Mouse (Mus musculus): ENCODE data around the gene Gm28230.

The Gm28230 gene

DNA sequence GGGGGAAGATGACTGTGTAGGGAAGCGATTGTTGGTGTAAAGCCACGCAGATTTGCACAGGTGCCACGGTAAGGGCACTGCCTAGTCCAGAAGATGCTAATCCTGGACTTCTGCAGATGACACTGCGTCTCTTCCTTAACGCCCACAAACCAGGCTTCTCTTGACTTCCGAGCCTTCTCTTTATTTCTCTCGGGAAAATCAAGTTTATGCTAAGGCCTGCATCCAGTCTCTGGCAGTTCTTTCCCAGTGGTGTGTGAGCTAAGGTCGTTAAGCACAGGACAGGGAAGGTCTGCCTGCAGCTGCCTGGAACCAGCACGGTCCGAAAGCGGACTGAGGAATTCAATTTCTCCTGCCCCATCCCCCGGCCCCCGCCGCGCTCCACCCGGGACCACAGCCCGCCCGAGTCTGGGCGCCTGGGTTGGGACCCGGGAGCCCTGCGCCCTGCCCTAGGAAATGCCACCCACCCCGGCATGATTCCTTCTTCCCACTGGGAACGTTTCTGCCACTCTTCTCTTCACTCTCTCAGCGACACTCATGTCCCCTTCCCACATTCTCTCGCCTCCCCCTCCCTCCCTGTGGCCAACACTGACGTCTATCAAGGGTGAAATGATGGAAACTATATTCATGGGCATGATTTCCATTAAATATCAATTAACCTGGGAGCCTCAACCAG is 22.7 kb upstream of the Gm28230 start:
- no peak for DNase-seq (ENCODE audit: low spot score in 2 of 2)

- DNase-seq (ENCODE audit: low spot score in 2 of 2): no peak
Observed at GRCm38 (mm10) chr2:74704393-74704998, 22.0 kb upstream of the Gm28230 start, which contains the start of gene Hoxd8. Gene Hoxd8 (plus strand): TSS chr2:74704615.

GRCm38 (mm10) chr2:74704999-74705466 is 21.5 kb upstream of the Gm28230 start:
- no peak for DNase-seq (ENCODE audit: low spot score in 2 of 2)

DNA sequence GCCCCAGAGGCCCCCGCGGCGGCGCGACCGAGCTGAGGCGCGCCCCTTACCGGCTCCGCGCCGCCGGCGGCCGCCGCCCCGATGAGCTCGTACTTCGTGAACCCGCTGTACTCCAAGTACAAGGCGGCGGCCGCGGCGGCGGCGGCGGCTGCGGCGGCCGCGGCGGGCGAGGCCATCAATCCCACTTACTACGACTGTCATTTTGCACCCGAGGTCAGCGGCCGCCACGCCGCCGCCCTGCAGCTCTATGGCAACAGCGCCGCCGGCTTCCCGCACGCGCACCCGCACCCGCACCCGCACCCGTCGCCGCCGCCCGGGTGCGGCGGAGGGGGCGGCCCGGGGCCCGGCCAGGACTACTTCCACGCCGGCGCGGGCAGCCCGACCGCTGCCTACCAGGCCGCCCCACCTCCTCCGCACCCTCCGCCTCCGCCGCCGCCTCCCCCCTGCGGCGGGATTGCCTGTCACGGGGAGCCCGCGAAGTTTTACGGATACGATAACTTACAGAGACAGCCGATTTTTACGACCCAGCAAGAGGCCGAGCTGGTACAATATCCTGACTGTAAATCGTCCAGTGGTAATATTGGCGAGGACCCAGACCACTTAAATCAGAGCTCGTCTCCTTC is 20.9 kb upstream of the Gm28230 start:
- no peak for DNase-seq (ENCODE audit: low spot score in 2 of 2)

DNA sequence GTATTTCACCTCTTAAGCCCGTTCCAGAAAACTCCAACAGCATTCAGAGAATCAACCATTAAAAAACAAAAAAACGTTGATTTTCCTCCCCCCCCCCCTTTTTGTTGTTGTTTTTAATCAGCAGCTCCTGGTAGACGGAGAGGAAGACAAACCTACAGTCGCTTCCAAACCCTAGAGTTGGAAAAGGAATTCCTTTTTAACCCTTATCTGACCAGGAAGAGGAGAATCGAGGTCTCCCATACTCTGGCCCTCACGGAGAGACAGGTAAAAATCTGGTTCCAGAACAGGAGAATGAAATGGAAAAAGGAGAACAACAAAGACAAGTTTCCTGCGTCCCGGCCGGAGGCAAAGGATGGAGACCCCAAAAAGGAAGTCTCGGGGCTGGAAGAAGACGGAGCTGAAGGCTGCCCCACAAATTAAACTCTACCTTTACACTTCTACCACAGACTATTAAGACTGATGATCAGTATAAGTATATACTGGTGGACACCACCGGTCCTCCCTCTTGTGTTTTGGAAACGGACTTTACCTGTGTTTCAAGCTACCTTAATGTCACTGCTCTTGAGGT is 20.1 kb upstream of the Gm28230 start:
- no peak for DNase-seq (ENCODE audit: low spot score in 2 of 2)

DNA sequence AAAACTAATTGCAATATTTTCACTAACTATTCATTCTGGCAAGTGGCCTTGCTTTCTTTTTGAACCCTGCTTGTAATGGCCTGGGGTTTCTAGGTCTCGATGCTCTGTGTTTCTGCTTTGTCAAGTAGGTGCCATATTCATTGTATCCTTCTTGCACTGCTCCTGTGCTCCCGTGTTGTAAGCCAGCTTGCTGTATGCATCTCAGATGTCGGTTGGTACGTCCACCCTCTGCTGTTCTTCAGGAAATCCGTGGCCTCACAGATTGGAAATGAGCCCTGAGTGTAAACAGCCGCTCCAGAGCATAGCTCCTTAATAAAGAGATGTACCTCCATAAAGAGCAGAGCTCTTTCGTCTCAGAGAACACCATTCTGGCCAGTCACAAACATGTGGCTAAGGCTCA is 18.9 kb upstream of the Gm28230 start:
- no peak for DNase-seq (ENCODE audit: low spot score in 2 of 2)

DNA sequence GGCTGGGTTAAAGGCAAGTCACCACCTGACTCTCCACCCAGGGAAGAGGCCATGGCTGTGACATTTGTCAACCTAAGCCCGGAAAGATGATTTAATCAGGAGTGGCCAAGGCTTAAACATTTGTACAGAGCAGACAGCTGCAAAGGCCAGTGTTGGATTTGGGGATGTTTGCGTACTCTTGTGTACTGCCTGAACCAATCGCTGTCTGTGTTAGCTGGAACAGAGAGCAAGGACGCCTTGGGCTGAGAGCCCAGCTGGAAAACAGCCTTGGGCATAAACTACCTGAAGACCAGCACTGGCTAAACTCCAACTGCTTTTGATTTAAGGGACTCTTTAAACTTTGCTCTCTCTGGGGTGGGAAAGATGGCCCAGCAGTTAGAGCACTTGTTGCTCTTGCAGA is 17.9 kb upstream of the Gm28230 start:
- no peak for DNase-seq (ENCODE audit: low spot score in 2 of 2)

GRCm38 (mm10) chr2:74709465-74710419 is 16.8 kb upstream of the Gm28230 start:
- DNase-seq (ENCODE audit: low spot score in 2 of 2): no peak

DNA sequence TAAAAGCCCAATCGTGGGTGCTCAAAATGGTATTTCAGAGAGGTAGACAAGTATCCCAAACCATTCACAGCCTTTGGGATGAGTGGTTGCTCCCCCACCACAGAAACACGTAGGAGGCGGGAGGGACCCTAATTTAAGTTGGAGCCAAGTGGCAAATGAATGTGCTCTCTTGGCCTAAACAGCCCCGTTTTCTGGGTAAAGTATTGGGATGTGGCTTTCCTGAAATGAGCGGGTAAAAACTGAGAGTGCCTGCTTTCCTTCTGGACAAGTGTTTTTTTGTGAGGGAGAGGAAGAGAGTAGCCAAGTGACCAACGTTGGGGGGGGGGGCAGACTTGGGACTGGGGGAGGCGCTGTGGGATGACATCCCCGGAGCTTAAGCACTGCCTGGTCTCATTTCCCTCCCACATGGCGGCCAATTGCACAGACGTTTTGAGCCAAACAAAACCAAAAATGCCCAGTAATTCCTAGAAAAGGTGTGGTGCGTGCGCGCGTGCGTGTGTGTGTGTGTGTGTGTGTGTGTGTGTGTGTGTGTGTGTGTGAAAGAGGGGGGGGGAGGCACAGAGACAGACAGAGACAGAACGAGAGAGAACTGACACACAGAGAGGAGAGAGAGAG is 15.5 kb upstream of the Gm28230 start:
- no peak for DNase-seq (ENCODE audit: low spot score in 2 of 2)

DNA sequence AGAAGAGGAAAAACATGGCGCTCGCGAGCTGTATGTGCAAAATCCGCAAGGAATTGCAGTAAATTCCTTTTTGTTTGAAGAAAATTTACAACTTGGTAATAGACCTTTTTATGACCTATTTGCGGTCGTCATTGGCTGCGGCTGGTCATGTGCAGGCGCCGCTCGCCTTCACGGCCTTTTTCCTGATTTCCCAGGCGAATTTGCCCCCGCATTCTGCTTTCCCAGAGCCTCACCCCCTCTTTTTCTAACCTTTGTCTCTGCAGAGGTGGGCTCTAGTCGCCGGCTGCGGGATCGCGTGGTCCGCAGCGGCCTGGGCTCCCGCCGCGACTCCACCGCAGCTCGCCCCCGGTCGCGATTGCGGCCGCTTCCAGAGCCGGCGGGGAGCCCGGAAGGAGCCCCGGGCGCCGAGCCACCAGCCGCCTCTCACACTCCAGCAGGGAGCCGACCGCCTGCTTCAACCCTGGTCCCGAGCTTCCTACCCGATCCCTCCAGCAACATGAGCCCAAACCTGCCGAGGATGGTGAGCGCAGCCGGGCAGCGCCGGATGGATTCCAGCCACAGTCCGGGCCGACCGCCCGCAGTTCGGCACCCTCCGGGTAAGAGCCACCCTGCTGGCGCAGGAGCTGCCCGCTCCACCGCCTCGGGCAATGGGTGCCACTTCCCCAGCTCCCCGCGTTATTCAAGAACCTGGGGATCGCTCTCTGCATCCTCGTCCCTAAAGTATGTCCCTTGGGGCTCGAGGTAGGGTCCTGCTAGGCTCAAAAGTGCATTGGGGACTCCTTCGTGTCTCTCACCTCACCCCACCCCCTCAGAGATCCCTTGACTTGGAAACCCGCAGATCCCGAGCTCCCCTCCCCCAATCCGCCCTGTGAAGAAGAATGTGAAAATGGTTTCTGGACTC is 14.6 kb upstream of the Gm28230 start, which contains the start of the genes Hoxd3 and Hoxd4:
TSS of gene Hoxd3 (plus strand) at position 207 of the 901 bp plus-strand sequence.
TSS of gene Hoxd4 (plus strand) at position 209 of the 901 bp plus-strand sequence.
- no peak for DNase-seq (ENCODE audit: low spot score in 2 of 2)

DNA sequence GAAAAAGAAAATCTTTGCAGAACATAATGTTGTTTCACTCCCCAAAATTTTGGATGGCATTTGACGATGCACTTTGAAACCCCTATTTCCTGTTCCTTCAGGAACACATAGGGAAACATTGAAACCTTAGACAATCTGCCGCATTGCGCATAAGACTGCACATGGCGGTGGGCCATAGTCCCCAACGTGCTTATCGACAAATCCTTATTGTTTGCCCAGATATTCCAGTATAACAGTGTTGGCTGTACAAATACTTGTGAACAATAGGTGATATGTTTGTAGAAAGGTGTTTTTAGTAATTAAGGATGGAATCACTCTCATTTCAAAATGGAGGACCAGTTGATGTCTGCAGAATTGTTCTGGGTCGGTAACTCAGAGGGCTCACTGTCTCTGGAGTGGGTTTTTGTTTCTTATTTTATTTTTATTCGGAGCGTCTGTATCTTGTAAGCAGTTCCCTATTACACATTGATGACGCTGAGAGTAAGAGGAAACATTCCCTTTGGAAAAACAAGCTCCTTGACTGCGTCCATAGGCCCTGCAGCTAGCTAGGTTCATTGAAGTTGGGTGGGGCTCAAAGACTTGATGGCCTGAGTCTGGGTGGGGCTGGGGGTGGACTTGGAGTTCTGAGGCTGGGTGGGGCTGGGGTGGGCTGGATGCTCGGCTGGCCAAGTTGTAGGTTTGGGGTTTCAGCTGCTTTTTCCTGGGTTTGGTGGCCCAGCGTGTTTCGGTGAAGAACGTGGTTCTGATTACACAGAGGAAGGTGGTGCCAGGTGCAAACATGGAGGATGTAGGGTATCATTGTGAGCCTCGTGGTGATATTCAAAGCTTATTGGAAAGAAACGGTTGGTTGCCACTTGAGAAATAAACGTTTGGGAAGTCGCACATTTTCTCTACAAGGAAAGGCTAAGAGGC is 13.0 kb upstream of the Gm28230 start:
- no peak for DNase-seq (ENCODE audit: low spot score in 2 of 2)

DNA sequence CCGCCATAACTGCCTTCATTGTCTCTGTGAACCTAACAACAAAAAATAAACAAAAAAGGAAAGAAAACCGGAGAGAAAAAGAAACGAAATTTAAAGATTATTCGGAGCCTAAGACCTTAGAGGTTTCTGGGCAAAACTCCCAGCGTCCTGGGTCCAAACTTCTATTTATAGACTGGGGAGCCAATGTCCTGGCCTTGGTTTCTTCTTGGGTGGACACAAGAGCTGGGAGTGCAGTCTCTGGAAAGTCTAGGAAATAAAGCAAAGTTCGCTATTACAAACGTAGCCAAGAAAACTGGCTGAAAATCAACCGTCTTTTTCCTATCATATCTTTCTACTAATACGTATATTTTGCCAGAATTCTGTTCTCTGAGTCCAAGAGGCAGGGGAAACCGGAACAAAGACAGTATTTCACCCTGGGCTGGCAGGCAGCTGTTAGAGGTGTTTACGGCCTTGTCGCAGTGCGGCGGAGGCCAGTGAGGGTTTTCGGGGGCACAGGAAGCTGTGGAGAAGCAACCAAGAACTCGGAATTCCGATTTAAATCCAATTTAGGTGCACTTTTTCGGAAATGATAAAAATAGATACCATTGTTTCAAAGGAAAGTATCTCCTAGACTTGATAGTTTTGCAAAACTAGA is 12.3 kb upstream of the Gm28230 start:
- no peak for DNase-seq (ENCODE audit: low spot score in 2 of 2)

DNA sequence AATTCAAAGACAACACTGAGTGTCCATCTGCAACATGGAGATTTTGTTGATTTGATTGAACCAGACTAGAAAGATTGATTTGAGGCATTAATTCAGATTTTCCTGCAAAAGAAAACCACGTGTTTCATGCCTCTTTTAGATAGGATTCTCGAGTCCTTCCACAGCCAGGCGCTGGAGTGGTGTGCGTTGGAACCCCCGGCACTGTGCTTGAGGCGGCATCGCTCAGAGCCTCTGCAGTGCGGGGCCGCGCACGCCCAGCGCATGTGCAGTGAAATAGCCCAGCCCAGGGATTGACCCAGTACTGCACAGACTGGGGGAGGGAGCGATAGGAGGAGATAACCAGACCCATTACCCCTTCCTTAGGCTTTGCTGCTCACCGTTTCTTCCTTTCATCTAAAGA is 11.6 kb upstream of the Gm28230 start:
- no peak for DNase-seq (ENCODE audit: low spot score in 2 of 2)

GRCm38 (mm10) chr2:74715504-74716241 is 10.9 kb upstream of the Gm28230 start:
- DNase-seq (ENCODE audit: low spot score in 2 of 2): peak; percentile 38 to 80

GRCm38 (mm10) chr2:74720384-74720783 is 6.1 kb upstream of the Gm28230 start:
- DNase-seq (ENCODE audit: low spot score in 2 of 2): no peak

DNA sequence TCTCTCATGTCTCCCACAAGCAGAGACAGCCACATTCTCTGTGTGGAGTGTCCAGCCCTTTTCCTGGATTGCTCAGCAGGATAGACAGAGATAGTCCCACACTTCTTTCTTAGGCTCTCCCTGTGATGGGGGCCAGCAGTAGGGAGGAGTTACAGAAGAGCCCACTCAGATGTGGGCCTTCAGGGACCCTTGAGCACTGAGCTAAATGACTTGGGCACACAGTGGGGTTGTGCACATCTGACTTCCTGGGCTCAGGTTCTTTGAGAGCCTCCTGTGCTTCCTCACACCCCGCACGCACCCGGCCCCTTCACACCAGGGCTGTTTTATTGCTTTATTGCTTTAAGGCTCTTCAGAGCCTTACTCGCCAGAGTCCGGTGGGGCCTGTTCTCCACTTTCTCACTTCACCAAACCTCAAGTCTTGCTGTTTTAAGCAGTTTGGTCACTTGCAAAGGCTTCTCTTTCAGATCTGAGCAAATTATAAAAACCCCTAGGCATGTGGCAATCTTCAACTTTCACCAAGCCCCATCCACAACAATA is 5.5 kb upstream of the Gm28230 start:
- DNase-seq (ENCODE audit: low spot score in 2 of 2): no peak

GRCm38 (mm10) chr2:74721882-74722281 is 4.6 kb upstream of the Gm28230 start:
- DNase-seq (ENCODE audit: low spot score in 2 of 2): no peak
